Mouse (Mus musculus) gastrocnemius, postnatal 36 days (tissue): ENCODE measurements at regions not wholly inside any gene's neighbourhood (a gene's known extent, or its start where the extent isn't known, plus 50 kb on each side); places are given as distances from the start of the nearest gene placed in this dataset.
"Not testable (repeated sequence)": the region's sequence is repeated elsewhere in the genome, so short reads cannot be mapped to it uniquely, and the experiment has no call there.

Experiments used
- DNase-seq, 2 experiments: peaks; one replicate each; pipeline ENCODE4 v3.0.0; 2022
- intact Hi-C: fragments of 180-260 bp; cut with DNase I; formaldehyde crosslinking; loops from one replicate; pipeline ENCODE4 v1.15.1; 2025

DNA sequence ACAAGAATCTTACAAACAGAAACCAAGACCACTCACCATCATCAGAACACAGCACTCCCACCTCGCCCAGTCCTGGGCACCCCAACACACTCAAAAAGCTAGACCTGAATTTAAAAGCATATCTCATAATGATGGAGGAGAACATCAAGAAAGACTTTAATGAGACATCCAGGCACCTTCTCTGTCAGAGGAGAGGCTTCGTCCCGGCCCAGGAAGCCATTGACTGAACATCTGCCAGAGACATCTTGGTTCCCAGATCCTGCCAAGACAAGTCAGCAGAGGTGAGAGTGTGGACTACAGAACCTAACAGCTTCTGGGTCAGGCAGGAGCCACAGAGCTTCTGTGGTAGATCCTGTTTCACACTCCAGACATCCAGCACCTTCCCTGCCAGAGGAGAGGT, 93.4 kb downstream of the Vmn2r41 start:
- DNase-seq: peak in 1 of 2 experiments; percentile 7
- intact Hi-C loops: not testable (repeated sequence)
